Mouse (Mus musculus) kidney, adult 2 months (tissue): ENCODE data around the gene Csnk1g1. TPM values are rescaled to one million over a fixed set of nuclear protein-coding genes. Genes with fewer than 3 reads are reported as not detected.

Experiments used
- DNase-seq: peaks from one replicate; pipeline ENCODE4 v3.0.0; 2021
- H3K27ac ChIP-seq: fragments of 200-500 bp; 2 replicates; pipeline ENCODE4 v1.5.1; 2012; ENCODE audit warnings: low read depth, low read length, control low read depth, inconsistent platforms; ENCODE audit not compliant: insufficient read depth
- H3K27me3 ChIP-seq: fragments of 200-500 bp; replicated peaks from 2 replicates; pipeline ENCODE4 v1.6.1; 2012; ENCODE audit warnings: mild to moderate bottlenecking, moderate library complexity, low read length, inconsistent platforms; ENCODE audit not compliant: control insufficient read depth, insufficient read depth
- H3K36me3 ChIP-seq: fragments of 200-500 bp; 2 replicates; pipeline ENCODE4 v1.6.1; 2012; ENCODE audit warnings: mild to moderate bottlenecking, moderate library complexity, low read length, inconsistent platforms; ENCODE audit not compliant: control insufficient read depth, insufficient read depth
- H3K4me1 ChIP-seq: fragments of 200-500 bp; 2 replicates; pipeline ENCODE4 v1.6.1; 2011; ENCODE audit warnings: low read length; ENCODE audit not compliant: control insufficient read depth, insufficient read depth
- H3K4me3 ChIP-seq: fragments of 200-500 bp; 2 replicates; pipeline ENCODE4 v1.5.1; 2011; ENCODE audit warnings: mild to moderate bottlenecking, low read depth, low read length, control low read depth; ENCODE audit not compliant: insufficient read depth
- CTCF ChIP-seq: fragments of 200-500 bp; conservative IDR thresholded peaks from 2 replicates; pipeline ENCODE4 v1.5.1; 2011; ENCODE audit warnings: low read depth, mild to moderate bottlenecking, control low read depth, low read length, moderate library complexity, mixed read lengths; ENCODE audit not compliant: insufficient read depth, insufficient read length
- POLR2A ChIP-seq: fragments of 200-500 bp; IDR thresholded peaks from one replicate; pipeline ENCODE4 v1.6.1; 2011; ENCODE audit warnings: low read depth, low read length, control low read depth
- WGBS: fragments of 180-500 bp; shearing (Covaris S2); methylation state at CpG from one replicate; pipeline ENCODE4 v1.1.7; 2018; 5-methylcytosine and 5-hydroxymethylcytosine counted together
- polyA plus RNA-seq: library from polyadenylated mRNA; depleted of rRNA; stranded (reverse); fragments of >200 nt; gene quantifications from 2 replicates; pipeline ENCODE4 v1.2.3, GENCODE M21; 2012

The Csnk1g1 gene
- polyA plus RNA-seq, 1 experiment, result 4.3 TPM

DNA sequence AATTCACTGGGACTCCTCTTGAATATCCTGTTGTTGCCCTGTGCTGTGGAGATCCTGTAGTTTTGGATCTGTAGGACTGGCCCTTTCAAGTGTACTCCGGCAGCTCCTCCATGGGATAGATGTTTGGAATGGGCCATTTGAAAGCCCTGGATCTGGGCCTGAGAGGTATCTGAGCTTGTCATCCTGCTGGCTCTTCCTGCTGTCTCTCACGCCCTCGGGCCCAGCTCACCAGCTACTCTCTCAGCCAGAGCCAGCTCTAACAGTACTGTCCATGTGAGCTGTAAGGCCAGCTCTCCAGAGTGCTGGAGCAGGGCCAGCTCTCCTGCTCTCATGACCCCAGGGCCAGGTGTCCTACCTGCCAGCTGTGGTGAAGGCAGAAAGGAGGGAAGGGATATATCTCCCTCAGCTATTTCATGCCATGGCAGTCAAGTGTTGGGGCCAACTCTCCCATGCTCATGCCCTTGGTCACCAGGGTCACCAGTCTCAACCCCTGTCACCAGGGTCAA, 42.4 kb downstream of the Csnk1g1 start:
- WGBS, result 62% methylated on average over 3 of the region's 3 CpGs
- Histone ChIP-seq H3K36me3 (no peaks in the 10 kb centered on the region), H3K27me3 (no peaks in the 10 kb centered on the region), H3K27ac (no peak overlapping the region), H3K4me1 (no peaks in the 10 kb centered on the region), H3K4me3 (no peak overlapping the region)
- TF ChIP-seq POLR2A, result no peak
- peak; percentile 68 for DNase-seq

DNA sequence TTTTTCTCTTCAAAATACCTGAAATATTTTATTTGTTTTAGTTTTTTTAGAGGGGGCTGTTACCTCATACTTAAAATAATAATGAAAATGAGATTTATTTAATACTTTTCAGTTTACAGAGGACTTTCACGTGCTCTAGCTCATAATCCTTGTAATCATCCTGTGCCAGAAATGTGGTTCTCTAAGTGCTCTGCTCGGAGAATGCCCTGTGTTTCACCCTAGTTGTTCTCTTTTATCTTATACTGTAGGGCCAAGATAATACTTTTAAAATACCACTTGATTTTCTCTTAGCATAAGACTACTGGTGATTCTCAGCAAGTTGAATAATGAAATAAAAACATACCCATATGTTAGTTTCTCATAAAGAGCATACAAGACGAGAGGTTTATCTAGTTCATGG, 61.3 kb downstream of the Csnk1g1 start:
- Histone ChIP-seq H3K36me3 (no peaks in the 10 kb centered on the region), H3K27me3 (no peaks in the 10 kb centered on the region), H3K27ac (no peak overlapping the region), H3K4me3 (no peak overlapping the region), H3K4me1 (no peaks in the 10 kb centered on the region; the same call in 1 of the 2 replicates)
- 91% methylated on average over 3 of the region's 3 CpGs for WGBS
- no peak for DNase-seq
- no peak for TF ChIP-seq POLR2A
- no peak for TF ChIP-seq CTCF

DNA sequence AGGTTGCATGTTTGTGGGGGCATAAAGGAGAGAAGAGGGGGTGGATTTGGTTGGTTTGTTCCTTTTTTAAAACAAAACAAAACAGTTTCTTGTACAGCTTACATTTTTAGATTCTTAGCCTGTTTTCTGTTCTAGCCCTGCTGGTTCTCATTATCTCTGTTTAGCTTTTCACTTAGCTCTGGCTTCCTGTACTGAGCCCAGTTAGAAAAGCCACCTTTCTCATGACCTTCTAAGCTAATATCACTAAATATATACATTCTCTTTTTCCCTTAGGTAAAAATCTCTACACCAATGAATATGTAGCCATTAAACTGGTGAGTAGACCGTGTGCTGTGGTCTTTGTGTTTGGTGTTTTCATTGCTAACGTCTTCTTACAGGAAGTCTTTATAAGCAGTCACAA, 64.5 kb downstream of the Csnk1g1 start:
- no peaks in the 10 kb centered on the region for H3K27me3 ChIP-seq
- TF ChIP-seq CTCF (no peak), POLR2A (no peak)
- 79% methylated on average over 2 of the region's 2 CpGs for WGBS
- H3K36me3 ChIP-seq, result no peaks in the 10 kb centered on the region
- H3K27ac ChIP-seq, result no peak overlapping the region
- H3K4me3 ChIP-seq, result no peak overlapping the region
- no peak for DNase-seq
- H3K4me1 ChIP-seq, result no peaks in the 10 kb centered on the region

DNA sequence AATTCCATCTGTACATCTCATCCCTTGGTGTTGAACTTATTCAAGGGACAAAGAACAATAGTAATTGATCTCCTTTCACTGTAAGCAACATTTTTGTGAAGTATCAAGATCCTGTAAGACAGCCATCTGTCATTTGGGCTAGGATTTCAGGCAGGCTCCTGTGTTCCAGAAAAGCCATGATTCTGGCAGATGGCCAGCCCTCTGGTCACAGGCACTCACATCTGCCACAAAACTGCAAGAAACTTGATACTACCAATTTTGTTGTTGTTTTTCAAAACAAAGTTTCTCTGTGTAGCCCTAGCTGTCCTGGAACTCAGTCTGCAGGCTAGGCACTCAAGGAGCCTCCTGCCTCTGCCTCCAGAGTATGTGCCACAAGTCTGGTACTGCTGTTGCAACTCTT, 67.2 kb downstream of the Csnk1g1 start:
- peak; percentile 17 for DNase-seq
- TF ChIP-seq CTCF (no peak), POLR2A (no peak)
- Histone ChIP-seq H3K4me3 (no peak overlapping the region), H3K27ac (no peak overlapping the region), H3K36me3 (no peaks in the 10 kb centered on the region), H3K27me3 (no peaks in the 10 kb centered on the region), H3K4me1 (no peaks in the 10 kb centered on the region)

DNA sequence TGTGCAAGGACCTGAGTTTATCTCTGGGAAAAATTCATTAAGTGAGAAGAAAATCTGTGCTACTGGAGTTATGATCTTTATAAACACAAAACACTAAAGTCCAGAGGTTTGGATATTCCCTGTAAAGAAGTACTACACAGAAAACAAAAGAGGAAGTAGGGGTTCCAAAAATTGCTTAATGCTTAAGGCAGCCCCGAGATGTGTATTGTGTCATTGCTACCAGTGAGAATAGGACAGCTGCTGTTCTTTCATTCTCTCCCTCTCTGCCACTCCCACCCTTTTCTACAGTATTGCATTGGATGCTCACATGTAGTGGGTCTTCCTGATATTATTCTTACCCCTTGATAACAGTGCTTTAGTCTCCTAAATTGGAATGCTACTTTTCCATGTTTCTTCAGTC, 74.1 kb downstream of the Csnk1g1 start:
- Histone ChIP-seq H3K27me3 (no peaks in the 10 kb centered on the region), H3K4me1 (peaks cover 6% of the 10 kb centered on the region; the same call in 1 of the 2 replicates), H3K4me3 (no peak overlapping the region), H3K36me3 (no peaks in the 10 kb centered on the region), H3K27ac (no peak overlapping the region)
- 83% methylated on average over 1 of the region's 1 CpGs for WGBS
- TF ChIP-seq CTCF (no peak), POLR2A (no peak)
- no peak for DNase-seq

DNA sequence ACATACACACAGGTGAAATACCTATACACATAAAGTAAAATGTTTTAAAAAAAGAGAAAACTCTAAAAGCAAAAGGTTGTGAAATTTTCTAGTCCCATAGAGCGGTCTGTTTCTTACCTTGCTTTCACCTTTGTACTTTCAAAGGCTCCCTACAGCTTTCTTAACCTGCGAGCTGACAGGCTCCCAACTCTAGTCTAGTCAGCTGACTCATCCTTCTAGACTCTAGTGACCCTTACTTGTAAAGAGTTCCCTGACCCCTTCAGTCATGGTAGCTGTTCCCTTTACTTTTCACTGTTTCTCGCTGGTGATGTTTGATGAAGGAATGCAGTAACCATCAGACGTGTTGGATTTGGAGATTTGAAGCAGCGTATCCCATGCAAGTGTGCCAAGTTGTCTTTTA, 78.3 kb downstream of the Csnk1g1 start:
- H3K4me3 ChIP-seq, result no peak overlapping the region
- no peak overlapping the region for H3K27ac ChIP-seq
- no peaks in the 10 kb centered on the region for H3K36me3 ChIP-seq
- WGBS, result 58% methylated on average over 5 of the region's 5 CpGs
- no peak for TF ChIP-seq POLR2A
- no peak for TF ChIP-seq CTCF
- H3K27me3 ChIP-seq, result no peaks in the 10 kb centered on the region
- peaks cover 6% of the 10 kb centered on the region; the same call in 1 of the 2 replicates for H3K4me1 ChIP-seq
- DNase-seq, result peak; percentile 60

DNA sequence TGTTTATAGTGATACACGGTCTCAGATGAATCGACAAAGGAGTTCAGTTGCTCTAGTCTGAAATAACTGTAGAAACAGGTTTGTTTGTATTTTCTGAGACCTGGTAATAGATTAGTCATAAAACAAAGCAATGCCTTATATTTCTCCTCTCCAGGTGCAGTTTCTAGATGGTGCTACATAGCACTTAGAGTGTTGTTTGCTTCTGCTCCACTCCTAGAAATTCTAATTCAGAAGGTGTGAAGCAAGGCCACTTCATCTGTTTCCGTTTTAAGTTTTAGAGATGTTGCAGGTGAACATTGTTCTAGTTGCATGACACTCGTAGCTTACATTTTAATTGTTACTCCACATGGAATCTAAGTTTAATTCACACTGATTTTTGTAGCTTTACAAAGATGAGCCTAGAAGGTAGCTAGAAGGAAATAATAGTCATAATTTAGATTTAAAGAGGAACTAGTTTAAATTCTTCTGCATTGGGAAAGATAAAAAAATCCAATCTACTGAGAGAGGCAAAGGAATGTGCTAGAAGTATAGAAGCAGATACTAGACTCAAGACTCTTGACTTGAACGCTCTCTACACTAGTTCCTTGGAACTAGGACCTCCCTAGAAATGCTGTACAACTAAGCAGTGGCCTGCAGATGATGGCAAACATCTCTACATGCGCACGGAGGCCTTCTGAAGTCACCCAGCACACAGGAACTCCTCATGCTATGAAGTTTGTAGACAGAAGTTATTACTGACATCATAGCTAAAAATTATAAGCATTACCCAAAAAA, 87.1 kb downstream of the Csnk1g1 start:
- H3K4me3 ChIP-seq, result no peak overlapping the region
- WGBS, result 92% methylated on average over 7 of the region's 7 CpGs
- no peaks in the 10 kb centered on the region for H3K4me1 ChIP-seq
- no peak overlapping the region for H3K27ac ChIP-seq
- H3K27me3 ChIP-seq, result no peaks in the 10 kb centered on the region
- H3K36me3 ChIP-seq, result no peaks in the 10 kb centered on the region
- no peak for DNase-seq
- TF ChIP-seq POLR2A, result no peak
- no peak for TF ChIP-seq CTCF
